Mouse (Mus musculus): ENCODE results near the gene Hspa12a.

Gene Hspa12a

GRCm38 (mm10) chr19:58759423-58759822 is 184.0 kb downstream of the Hspa12a start, which contains the start of gene Pnliprp2:
Gene Pnliprp2, plus strand, starts transcription at chr19:58759719.
- DNase-seq (ENCODE audit: low read depth, low spot score), result no peak

GRCm38 (mm10) chr19:58758871-58759270 is 184.6 kb downstream of the Hspa12a start:
- no peak for DNase-seq (ENCODE audit: low read depth, low spot score)

DNA sequence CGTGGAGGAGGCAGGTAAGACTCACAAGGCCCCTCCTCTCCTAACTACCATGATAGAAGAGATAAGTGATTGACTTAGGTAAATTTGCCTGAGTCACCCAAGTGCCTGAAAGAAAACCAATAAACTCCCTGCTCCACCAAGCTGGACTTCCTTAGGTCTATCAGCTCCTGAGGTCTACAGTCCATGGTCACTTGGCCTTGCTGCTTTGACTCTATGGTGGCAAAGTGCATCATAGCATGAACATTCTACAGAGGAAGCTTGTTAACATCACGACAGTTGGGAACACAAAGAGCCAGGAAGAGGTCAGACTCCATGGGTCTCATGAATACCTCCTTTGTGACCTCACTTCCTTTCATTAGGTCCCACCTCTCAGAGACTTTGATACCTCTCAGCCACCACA is 191.9 kb downstream of the Hspa12a start:
- no peak for DNase-seq (ENCODE audit: low read depth, low spot score)

DNA sequence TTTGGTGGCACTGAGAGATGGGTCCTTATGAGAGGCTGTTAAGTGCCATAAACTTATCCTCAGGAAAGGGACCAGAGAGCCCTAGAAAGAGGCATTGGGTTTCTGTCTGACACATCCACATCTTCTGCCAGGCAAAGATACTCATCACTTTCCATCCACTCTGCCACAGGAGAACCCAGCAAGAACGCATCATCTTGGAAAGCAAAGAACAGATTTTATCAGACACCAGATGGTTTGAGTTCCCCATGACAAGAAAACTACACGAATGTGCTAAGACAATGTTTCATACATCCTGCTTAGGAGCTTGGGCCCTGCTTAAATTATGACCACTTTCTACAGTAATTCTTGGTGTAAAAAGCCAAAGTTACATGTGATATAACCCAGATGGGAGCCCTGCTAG is 192.6 kb downstream of the Hspa12a start:
- no peak for DNase-seq (ENCODE audit: low read depth, low spot score)

GRCm38 (mm10) chr19:58747498-58748000 is 195.9 kb downstream of the Hspa12a start:
- DNase-seq (ENCODE audit: low read depth, low spot score), result no peak

Data from c-Kit-negative CD71-positive TER-119-positive erythroid progenitor cells, embryonic 14.5 days (primary cell).